Mouse (Mus musculus) C2C12 (cell line): ENCODE measurements around the gene Ern1.

Experiments used
- MAX ChIP-seq: IDR thresholded peaks from one replicate; pipeline ENCODE4 v1.6.1; 2011; ENCODE audit warnings: mild to moderate bottlenecking, control low read depth
- MYOG ChIP-seq: IDR thresholded peaks from one replicate; pipeline ENCODE4 v1.6.1; 2011; ENCODE audit not compliant: control insufficient read depth, insufficient read length; ENCODE audit errors: extremely low read depth
- USF1 ChIP-seq: IDR thresholded peaks from one replicate; pipeline ENCODE4 v1.6.1; 2011; ENCODE audit warnings: low read depth, mild to moderate bottlenecking, control low read depth, moderate library complexity

DNA sequence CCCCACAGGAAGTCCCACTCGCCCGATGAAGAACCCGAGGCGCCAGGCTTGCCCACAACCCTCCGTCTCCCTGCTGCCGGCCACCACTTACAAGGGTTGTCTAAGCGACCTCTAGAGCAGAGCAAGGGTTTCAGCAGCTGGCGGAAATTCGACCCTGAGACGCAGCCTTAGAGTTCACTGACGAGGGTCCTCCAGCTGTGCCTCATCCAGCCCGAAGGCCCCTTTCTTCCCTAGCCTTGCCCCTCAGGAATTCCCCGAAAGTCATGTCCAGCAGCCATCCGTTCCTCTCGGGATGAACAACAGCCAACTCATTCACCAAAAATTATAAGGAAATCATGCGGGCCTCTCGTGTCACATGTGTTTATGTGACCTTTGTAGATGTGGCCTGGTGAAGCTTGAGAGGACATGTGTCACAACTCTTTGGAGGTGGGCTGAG, 492 bp upstream of the Ern1 start:
- no peak for TF ChIP-seq MAX
- TF ChIP-seq MYOG = no peak
- TF ChIP-seq USF1 = no peak
